Mouse (Mus musculus): ENCODE measurements around the gene Sergef.

Gene Sergef

DNA sequence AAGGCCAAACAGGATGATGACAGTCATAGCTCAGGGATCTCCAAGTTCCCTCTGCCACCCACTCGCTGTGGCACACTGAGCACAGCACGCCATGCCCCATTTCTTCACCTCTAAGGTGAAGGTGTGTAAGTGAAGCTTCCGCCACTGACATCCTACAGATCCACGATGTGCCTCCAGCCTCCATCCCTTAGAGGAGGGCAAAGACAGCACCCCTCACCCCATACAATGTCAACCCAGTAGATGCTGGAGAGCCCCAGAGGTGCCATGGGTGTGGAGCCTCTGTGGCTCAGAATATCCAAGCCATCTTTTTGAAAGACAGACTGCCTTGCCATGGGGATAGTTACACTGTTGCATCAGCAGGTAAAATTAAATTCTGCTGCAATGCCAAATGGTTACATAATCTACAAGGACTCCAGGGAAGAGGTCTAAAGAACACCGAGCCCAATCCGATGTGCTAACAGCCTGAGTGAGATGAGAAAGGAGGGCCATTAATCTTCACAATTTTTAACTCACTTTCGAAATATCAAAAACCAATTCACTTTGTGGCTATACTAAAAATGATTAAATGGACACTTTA, 23.1 kb downstream of the Sergef start:
- DNase-seq (ENCODE audit: low read depth, low spot score): no peak

- no peak for DNase-seq (ENCODE audit: low read depth, low spot score)
Observed at GRCm38 (mm10) chr7:46615256-46615977, 24.2 kb downstream of the Sergef start.

DNA sequence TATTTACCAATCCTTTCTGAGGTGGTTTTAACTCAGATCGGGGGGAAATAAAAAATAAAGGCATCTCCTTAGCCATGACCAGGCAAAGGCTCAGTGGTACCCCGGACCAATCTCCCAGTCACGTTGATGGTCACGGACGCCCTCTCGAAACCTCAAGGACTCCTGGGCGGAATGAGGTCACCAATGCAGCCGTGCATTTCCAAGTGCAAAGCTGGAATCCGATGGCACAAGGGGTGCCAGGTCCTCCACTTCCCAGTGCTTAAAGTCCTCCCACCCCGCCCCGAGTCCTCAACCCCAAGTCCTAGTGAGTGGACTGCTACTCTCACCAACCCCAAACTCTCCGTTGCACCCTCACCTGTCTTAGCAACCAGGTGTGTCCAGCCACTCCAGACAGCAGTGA, 25.3 kb downstream of the Sergef start:
- DNase-seq (ENCODE audit: low read depth, low spot score): no peak

DNA sequence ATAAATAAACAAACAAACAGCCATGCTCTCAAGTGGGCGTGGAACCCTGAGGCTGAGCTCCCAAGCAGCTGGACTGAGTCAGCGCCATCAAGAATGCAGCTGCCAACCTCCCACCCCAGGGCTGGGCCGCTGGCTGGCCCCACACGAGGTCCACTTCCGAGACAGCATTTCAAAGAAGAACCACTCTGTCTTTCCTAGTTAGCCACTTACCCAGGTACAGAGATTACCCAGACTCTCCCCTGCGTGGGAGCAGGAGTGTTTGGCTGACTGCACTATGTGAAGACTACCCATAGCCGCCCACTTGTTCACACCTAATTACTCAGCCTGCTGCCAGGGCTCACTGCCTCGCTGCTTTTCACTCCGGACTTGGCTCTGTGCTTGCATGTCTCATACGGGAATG, 26.5 kb downstream of the Sergef start:
- DNase-seq (ENCODE audit: low read depth, low spot score): no peak

DNA sequence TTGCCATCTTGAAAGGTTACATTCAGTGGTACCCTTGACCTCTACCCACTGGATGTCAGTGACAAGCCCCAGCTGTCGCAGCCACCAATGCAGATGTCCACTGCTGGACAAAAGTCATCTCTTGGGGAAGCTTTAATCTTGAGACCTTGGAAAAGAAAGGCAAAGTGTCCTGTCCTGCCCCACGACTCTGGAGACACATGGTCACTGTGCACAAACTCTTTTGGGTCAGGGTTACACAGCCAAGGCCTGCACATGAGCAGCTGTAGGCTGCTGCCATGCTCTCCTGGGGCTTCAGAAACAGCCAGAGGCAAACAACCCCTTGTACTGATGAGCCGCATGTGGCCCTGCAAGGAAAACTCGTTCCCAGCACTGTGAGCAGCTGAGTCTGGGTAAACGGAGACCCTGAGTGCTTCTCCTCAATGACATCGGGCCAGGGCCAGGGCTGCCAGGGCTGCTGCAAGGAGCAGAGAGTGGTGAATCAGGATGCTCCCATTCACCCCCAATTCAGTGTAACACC, 27.1 kb downstream of the Sergef start:
- DNase-seq (ENCODE audit: low read depth, low spot score): no peak

DNA sequence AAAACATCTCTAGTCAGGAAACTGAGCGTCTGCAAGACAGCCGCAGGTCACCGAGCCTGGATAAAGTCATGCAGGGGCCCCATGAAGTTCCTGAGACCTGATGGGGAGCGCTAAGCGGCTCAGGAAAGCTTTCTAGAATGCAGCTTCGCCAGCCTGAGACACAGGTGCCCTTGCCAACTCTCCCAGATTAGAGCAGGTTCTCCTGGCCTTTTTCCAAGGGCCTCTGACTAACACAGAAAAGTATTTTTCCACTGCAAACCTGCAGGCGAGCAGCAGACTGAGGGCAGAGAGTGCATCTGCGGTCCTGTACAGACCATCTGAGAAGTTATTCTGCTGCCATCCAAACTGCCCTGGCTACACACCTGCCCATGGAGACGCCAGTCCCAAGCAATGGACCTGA, 27.6 kb downstream of the Sergef start:
- no peak for DNase-seq (ENCODE audit: low read depth, low spot score)

DNA sequence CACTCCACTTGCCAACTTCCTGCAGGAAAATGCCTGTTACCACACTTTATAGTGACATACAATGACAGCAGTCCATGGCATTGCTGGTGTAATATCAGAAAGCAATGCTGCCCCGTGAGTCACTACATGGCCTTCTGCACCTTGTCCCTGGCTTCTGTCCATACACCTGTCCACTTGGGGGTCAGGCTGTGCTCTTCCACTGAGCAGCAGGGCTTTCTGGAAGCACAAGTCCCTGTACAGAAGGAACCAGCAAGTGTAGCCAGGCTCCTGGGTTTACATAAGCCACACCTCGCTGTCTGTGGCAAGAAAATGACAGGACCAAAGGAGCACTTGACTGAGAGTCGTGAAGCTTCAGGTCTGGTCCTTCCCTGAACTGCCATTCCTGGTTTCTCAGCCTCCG, 30.3 kb downstream of the Sergef start:
- DNase-seq (ENCODE audit: low read depth, low spot score): no peak

- peak; percentile 81 for DNase-seq (ENCODE audit: low read depth, low spot score)
Observed at GRCm38 (mm10) chr7:46607428-46608055, 32.1 kb downstream of the Sergef start.

DNA sequence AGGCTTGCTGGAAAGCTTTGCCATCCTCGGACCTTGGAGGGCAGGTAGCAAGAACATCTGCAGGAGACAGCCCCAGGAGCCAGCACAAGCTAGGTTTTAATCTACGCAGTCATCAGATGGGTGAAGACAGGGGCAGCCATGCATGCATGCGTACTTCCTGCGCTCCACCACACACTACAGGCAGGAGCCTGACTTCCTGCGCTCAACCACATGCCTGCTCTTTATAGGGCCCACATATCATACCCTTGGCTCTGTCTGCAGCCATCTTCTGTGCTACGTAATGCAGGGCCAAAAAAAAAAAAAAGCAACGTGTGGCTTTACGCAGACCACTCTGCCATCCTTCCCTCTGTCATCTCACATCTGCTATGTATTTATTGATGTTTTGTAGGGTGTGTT, 32.6 kb downstream of the Sergef start:
- DNase-seq (ENCODE audit: low read depth, low spot score): no peak

- DNase-seq (ENCODE audit: low read depth, low spot score): peak; percentile 54
Observed at GRCm38 (mm10) chr7:46606391-46607030, 33.1 kb downstream of the Sergef start.

DNA sequence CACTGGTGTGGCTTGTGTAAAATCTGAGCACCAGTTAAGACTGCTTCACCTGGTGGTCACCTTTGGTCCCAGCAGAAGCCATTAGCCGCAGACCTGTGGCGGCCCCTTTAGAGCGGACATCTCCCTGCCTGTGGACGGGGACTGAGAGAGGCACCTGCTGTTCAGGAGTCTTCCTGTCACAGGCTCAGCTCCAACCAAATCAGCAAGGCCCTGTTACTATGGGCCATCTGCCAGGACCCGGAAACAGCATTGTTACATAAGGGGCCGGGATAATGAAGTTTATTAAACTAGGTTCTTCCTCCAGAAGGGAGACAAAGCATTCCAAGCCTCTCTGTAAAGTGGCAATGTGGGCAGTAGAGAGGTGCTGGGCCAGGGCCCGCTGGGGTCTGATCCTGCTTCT, 36.6 kb downstream of the Sergef start:
- no peak for DNase-seq (ENCODE audit: low read depth, low spot score)

DNA sequence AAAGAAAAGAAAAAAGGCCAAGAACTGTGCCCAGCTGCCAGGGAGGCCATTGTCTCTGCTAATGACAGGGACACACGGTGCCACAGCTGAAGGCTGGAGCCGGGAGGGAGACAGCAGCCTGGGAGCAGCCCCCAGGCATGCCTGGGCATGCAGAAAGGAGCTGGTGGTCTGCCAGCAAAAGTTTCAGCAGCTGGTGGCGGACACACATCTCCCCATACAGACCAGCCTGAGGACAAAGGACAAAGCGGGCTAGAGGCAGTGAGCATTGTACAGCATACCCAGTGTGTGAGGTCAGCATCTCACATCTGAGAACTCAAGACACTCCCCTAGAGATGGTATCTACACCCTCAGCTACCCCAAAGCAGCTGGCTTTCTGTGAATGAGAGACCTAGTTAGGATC, 37.5 kb downstream of the Sergef start:
- DNase-seq (ENCODE audit: low read depth, low spot score): no peak

DNA sequence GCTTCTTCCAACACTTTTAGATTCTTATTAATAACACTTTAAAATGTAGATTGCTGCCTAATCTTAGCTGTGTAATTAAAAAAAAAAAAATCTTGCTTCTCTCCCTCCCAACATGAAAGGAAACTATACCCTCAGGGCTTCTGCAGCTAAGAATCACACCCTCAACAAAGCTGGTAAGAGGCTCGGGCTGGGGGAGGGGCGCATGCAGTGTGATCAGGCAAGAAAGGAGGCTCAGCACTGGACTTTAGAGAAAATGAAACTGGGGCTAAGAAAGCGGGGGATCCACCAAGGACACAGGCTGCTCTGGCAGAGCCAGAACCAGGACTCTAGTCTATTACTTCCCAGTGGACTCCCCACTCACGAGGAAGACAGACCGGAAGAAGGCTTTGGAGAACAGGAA, 38.5 kb downstream of the Sergef start:
- no peak for DNase-seq (ENCODE audit: low read depth, low spot score)

GRCm38 (mm10) chr7:46597006-46597405, 42.6 kb downstream of the Sergef start:
- no peak for DNase-seq (ENCODE audit: low read depth, low spot score)

DNA sequence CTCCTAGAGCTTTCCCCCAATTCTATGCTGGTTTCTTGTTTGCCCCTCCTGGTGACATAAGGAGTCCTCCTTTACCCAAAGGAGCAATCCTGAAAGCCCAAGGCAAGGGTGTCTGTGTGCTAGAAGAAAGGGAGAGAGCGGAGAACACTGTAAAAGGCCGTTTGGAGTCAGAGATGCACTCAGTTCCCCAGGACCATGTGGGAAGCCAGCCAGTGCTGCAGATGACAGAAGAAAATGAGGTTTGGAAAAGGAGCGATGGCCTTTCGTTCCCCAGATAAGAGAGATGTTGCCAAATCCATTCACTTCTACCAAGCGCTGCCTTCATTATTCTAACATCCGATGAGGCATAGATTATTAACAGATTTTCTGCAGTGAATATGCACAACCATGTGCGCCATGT, 48.1 kb downstream of the Sergef start:
- DNase-seq (ENCODE audit: low read depth, low spot score): no peak

DNA sequence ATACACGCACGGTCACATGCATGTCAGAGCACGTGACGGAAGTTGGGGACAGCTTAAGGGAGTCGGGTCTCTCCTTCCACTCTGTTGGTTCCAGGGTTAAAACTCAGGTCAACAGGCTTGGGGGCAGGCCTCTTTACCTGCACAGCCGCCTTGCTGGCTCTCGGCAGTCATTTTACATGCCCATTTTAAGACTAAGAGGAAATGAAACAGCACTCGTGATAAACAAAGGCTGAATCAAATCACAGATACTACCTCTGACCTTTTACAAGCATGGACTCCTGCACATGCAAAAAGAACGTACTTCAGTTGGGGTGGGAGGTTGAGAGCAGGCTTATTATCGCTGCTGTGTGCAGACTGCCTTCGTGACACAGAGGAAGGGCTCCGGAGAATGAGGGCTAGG, 50.4 kb downstream of the Sergef start:
- no peak for DNase-seq (ENCODE audit: low read depth, low spot score)

GRCm38 (mm10) chr7:46588005-46588404, 51.6 kb downstream of the Sergef start:
- no peak for DNase-seq (ENCODE audit: low read depth, low spot score)

DNA sequence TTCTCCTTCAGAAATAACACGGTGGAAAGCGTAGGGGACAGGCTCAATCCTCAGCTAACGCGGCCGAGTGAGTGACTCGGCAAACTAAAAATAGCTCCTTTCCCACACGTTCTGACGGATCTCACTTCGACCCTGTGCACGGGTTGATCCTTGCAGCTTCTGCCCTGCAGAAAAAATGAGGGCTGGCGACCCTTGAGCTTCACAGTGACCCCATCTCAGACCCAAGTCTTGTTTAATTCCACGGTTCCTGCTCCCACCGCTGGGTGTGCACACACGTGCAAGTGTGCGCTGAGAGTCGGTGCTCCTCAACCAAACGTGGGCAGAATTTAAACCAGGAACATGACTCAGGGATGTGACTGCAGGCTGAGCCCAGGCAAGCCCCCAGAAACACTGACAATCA, 52.1 kb downstream of the Sergef start:
- DNase-seq (ENCODE audit: low read depth, low spot score): no peak

DNA sequence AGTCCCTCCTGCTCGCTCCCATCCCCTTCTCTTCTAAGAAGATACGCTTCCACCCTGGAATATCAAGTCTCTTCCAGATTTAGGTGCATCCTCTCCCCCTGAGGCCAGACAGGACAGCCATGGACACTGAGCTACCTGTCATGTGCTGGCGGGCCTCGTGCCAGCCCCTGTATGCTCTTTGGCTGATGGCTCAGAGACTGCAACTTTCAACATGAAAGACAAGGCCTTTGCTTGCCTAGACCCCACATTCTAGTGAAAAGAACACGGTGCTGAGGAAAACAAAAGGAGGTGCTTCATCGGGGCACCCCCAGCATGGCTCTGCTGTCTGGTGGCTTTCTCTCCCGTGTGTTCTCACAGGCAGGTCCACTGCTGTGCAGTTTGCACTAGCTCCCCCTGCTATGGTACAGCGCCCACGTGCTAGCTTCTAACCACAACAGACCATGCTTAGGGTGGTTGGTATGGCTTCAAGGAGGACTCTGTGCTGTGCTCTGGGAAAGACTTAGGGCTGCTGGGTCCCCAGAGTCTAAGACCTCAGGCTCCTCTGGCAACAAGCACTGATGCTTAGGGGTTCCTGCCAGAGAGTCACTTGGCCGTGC, 52.9 kb downstream of the Sergef start:
- no peak for DNase-seq (ENCODE audit: low read depth, low spot score)

DNA sequence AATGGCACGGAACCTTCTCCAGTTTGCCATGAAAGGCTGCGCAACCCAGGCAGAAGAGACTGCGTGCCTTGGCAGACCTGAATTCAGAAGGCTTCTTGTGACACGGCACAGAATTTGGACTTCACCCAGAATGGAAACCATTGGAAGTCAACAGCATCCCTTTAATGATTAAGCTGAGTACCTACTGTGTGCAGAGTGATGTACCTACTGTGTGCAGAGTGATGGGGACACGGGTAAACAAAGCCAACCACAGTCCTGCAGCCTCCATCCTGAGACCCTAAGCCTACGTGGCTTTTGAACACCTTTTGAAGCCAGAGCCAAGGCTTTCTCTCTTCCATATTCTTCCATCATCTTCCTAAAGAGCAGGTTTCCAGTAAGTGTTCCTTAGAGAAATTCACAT, 56.9 kb downstream of the Sergef start:
- DNase-seq (ENCODE audit: low read depth, low spot score): no peak

DNA sequence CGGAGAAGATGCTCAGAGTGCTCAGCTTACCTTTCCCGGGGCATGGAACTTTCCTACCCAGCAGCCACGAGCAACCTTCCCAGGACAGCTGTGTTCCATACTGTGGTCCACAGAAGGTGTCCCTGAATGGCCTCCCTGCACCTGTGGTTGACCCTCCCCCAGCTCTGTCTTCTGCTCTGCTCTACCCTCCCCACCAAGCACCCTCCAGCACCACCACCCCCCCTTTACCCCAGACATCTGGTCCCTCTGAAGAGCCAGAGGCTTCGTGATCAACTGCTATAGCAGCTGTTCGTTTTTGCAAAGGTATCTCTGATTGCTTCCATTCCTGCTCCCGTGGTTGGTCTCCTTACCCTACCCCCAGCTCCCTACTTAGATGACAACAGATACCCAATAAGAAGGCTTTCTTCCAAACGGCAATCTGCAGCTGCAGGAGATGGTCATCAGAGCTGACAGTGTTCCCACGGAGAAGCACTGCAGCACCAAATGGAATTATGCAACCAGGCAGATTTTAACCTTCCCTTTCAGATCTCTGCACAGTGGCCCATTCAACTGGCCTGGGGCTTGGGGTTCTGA, 58.2 kb downstream of the Sergef start:
- no peak for DNase-seq (ENCODE audit: low read depth, low spot score)

DNA sequence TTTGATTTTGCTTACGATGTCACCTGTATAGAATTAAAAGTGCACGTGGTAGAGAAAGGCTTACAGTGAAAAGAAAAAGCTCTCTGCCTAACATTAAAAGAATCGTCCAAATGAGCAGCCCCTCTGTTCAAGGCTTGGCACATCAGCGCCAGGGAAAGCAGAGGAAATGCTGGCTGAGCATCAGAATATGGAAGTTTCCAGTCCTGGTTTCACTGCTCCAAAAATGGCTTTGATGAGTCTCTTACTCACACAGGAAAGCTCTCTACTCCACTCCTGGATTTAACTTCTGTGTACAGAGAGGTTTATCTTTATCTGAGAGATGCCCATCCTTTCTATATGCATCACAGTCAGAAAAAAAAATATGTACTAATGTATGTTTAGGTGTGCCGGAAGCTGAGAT, 61.5 kb downstream of the Sergef start:
- DNase-seq (ENCODE audit: low read depth, low spot score): no peak

All from forelimb bud, embryonic 11.5 days (tissue).